Mouse (Mus musculus) C2C12 (cell line): ENCODE results near the gene C1qtnf3. TPM values are rescaled to one million over a fixed set of nuclear protein-coding genes. Genes with fewer than 3 reads are reported as not detected.

Experiments
- H3K27me3 ChIP-seq: one replicate; pipeline ENCODE4 v1.6.1; 2011; ENCODE audit not compliant: control insufficient read depth, insufficient read depth, insufficient read length
- H3K36me3 ChIP-seq: one replicate; pipeline ENCODE4 v1.6.1; 2011; ENCODE audit not compliant: control insufficient read depth, insufficient read depth
- H3K4me3 ChIP-seq: one replicate; pipeline ENCODE4 v1.5.1; 2011; ENCODE audit warnings: mild to moderate bottlenecking, control low read depth; ENCODE audit not compliant: poor library complexity, insufficient read depth, severe bottlenecking
- H3K79me2 ChIP-seq: one replicate; pipeline ENCODE4 v1.6.1; 2011; ENCODE audit not compliant: control insufficient read depth, insufficient read depth
- H3K79me3 ChIP-seq: one replicate; pipeline ENCODE4 v1.6.1; 2011; ENCODE audit warnings: low read depth, control low read depth
- H3ac ChIP-seq: one replicate; pipeline ENCODE3; 2011; ENCODE audit warnings: low read depth; ENCODE audit not compliant: control insufficient read depth, insufficient read length
- CEBPB ChIP-seq: IDR thresholded peaks from one replicate; pipeline ENCODE4 v1.6.1; 2011; ENCODE audit warnings: low read depth, mild to moderate bottlenecking, control low read depth, moderate library complexity
- CTCF ChIP-seq: IDR thresholded peaks from one replicate; pipeline ENCODE4 v1.5.1; 2011; ENCODE audit not compliant: control insufficient read depth, insufficient read depth, insufficient read length
- FOSL1 ChIP-seq: IDR thresholded peaks from one replicate; pipeline ENCODE4 v1.8.0; 2011; ENCODE audit warnings: mild to moderate bottlenecking, low read length; ENCODE audit not compliant: poor library complexity, insufficient read depth, severe bottlenecking
- MAX ChIP-seq: IDR thresholded peaks from one replicate; pipeline ENCODE4 v1.6.1; 2011; ENCODE audit warnings: mild to moderate bottlenecking, control low read depth
- MYOD1 ChIP-seq: IDR thresholded peaks from one replicate; pipeline ENCODE4 v1.6.1; 2011; ENCODE audit warnings: low read depth; ENCODE audit not compliant: control insufficient read depth, insufficient read length
- MYOG ChIP-seq: IDR thresholded peaks from one replicate; pipeline ENCODE4 v1.6.1; 2011; ENCODE audit not compliant: control insufficient read depth, insufficient read length; ENCODE audit errors: extremely low read depth
- USF1 ChIP-seq: IDR thresholded peaks from one replicate; pipeline ENCODE4 v1.6.1; 2011; ENCODE audit warnings: low read depth, mild to moderate bottlenecking, control low read depth, moderate library complexity
- polyA plus RNA-seq: library from polyadenylated mRNA; unstranded; fragments of >200 nt; fragmentation: generic; extraction: Trizol; gene quantifications from one replicate; pipeline ENCODE4 v1.2.1, GENCODE M21; 2012; ENCODE audit warnings: missing spikeins

C1qtnf3 gene
- polyA plus RNA-seq, 1 experiment = 4.4 TPM

DNA sequence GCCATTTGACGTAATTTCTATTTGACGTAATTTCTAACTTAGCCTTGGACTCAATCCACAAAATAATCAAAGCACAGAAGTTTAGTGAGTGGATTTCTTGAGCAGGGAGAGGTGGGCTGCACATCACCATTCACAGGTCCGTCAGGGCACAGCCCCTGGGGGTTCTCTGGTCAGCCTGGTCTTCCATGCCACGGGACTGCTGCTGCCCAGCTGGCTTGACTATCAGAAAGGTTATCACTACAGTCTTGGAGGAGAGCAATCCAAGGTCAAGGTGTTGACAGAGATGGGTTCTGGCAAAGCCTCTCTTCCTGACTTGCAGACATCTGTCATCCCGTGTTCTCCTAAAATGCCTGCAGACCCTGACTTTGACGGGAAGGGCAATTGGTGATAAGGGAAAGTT is 52.5 kb downstream of the C1qtnf3 start:
- Histone ChIP-seq H3K27me3 (peaks cover 8% of the 10 kb centered on the region), H3ac (no peak overlapping the region), H3K79me2 (no peaks in the 10 kb centered on the region), H3K4me3 (no peak overlapping the region), H3K79me3 (no peaks in the 10 kb centered on the region), H3K36me3 (no peaks in the 10 kb centered on the region)
- no peak for TF ChIP-seq CEBPB
- no peak for TF ChIP-seq FOSL1
- TF ChIP-seq USF1 = no peak

DNA sequence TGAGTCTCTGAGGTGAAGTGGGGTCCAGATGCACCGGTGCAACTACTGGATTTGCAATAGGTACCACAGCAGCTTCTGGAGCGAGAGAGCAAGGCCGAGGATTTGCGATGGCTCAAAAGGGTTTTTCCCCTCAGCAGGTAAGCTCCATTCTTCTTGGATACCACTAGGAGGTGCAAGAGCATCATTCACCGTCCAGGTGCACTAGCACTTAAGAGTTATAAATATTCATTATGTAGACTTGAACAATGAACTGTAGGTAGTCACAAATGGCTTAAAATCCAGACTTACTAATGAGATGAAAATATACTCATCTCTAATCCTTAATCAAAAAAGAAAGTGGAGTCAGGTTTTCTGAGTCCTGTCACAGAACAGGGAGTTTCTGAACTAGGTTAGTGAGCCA is 56.6 kb downstream of the C1qtnf3 start:
- Histone ChIP-seq H3K4me3 (no peak overlapping the region), H3K79me2 (no peaks in the 10 kb centered on the region)
- no peak for TF ChIP-seq FOSL1
- no peak for TF ChIP-seq CTCF
- no peak for TF ChIP-seq MAX
- TF ChIP-seq USF1 = no peak
- no peak for TF ChIP-seq MYOG
- no peak for TF ChIP-seq CEBPB
- no peak for TF ChIP-seq MYOD1

DNA sequence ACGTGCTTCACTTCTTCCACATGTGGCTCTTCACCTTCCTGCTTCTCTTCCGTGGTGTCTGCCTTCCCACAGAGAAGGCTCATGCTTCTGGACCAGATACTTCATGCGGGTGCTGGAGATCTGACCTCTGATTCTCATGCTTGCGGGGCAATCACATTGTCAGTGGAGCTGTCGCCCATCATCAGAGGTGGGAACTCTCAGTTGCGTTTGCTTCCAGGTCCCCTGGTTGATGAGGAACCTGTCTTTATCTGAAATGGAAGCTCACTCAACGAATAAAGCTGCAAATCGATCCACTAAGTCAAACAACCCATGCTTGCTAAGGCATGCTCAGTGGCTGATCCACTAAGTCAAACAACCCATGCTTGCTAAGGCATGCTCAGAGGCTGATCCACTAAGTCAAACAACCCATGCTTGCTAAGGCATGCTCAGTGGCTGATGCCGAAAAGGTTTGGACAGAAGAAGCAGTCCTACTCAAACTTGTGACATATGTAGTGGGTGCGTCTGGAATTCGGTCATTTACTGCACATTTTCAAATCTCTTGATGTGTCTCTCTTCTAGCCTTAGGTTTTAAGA is 58.9 kb downstream of the C1qtnf3 start:
- Histone ChIP-seq H3ac (no peak overlapping the region), H3K36me3 (no peaks in the 10 kb centered on the region), H3K4me3 (no peak overlapping the region), H3K79me3 (no peaks in the 10 kb centered on the region), H3K79me2 (no peaks in the 10 kb centered on the region), H3K27me3 (peaks cover 18% of the 10 kb centered on the region)
- TF ChIP-seq MAX (no peak), MYOG (no peak), CEBPB (no peak), FOSL1 (no peak), MYOD1 (no peak), CTCF (no peak), USF1 (no peak)

More for the DNA sequence above, 56.6 kb downstream of the C1qtnf3 start:
- H3K27me3 ChIP-seq = peaks cover 24% of the 10 kb centered on the region
- H3K79me3 ChIP-seq = no peaks in the 10 kb centered on the region
- H3ac ChIP-seq = no peak overlapping the region
- H3K36me3 ChIP-seq = no peaks in the 10 kb centered on the region

DNA sequence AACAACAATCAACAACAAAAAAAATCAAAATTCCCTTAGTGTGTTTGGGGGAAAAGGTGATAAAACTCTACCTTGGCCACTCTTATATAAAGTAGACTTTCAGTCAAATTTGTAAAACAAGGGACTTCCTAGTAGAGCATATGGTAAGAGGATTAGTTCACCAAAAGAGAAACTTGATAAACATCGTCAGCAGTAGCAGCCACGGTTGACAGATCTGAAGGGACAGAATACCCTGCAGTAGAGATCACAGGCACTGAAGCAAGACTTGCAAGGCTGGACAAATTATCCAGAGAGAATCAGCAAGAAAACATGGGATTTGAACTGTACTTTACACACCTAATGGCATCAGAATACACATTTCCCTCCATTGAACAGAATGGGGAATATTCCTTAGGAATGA is 62.8 kb downstream of the C1qtnf3 start:
- Histone ChIP-seq H3K27me3 (peaks cover 16% of the 10 kb centered on the region), H3K36me3 (no peaks in the 10 kb centered on the region), H3K79me3 (no peaks in the 10 kb centered on the region), H3ac (no peak overlapping the region), H3K79me2 (no peaks in the 10 kb centered on the region), H3K4me3 (no peak overlapping the region)
- TF ChIP-seq MYOG = no peak
- no peak for TF ChIP-seq MYOD1
- TF ChIP-seq CEBPB = no peak
- no peak for TF ChIP-seq MAX
- no peak for TF ChIP-seq CTCF
- TF ChIP-seq USF1 = no peak
- TF ChIP-seq FOSL1 = no peak

DNA sequence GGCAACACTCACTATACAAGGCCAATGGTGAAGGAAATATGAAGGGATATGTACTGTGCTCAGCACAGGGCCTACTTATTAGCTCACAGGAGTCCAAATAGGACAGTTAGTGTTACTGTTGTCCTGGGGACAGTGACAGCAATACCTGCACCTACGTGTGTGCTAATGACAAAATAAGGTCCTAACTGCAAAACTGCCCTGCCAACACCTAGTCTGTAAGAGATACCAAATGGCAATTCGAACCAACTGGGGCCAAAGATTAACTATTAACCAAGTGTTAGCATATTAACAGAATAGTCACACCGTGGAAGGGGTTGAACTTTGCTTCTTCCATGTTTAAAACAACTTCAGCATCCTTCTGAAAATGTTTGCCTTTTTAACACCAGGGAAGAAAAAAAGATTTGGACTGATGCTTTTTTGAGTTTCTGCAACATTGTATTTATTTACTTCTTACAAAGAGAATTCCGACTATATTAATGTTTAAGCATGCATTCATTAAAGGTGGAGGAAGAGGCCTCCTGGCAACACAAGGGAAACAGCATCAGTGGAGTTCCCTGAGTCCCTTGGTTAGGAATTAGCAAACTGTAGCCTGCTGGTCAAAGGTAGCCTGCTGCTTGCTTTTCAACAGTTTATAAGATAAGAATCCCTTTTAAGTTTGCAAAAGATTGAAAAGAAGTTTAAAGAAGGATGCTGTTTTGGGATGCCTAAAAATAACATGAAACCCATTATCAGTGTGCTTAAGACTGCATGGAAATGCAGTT is 74.8 kb downstream of the C1qtnf3 start:
- H3K36me3 ChIP-seq = no peaks in the 10 kb centered on the region
- H3K79me3 ChIP-seq = no peaks in the 10 kb centered on the region
- TF ChIP-seq CTCF (no peak), MYOG (no peak), MAX (no peak), MYOD1 (no peak), CEBPB (no peak), FOSL1 (no peak), USF1 (no peak)
- H3K27me3 ChIP-seq = peaks cover 9% of the 10 kb centered on the region
- H3K79me2 ChIP-seq = no peaks in the 10 kb centered on the region
- H3K4me3 ChIP-seq = no peak overlapping the region
- H3ac ChIP-seq = no peak overlapping the region

Other genes starting within 250 kb of the C1qtnf3 start
- gene Rai14, start 237.7 kb upstream of the C1qtnf3 start, polyA plus RNA-seq = 55.1 TPM
- 19.7 TPM for gene Amacr, start 29.4 kb downstream of the C1qtnf3 start, polyA plus RNA-seq
- gene Slc45a2, start 48.4 kb downstream of the C1qtnf3 start, polyA plus RNA-seq = not detected
- gene Rxfp3, start 85.7 kb downstream of the C1qtnf3 start, polyA plus RNA-seq = 0.02 TPM
- gene Adamts12, start 112.5 kb downstream of the C1qtnf3 start, polyA plus RNA-seq = 0.14 TPM